Mouse (Mus musculus): Measurements from ENCODE around the gene Pkd1. TPM values are rescaled to one million over a fixed set of nuclear protein-coding genes. Genes with fewer than 3 reads are reported as not detected.

Pkd1 gene
- total RNA-seq, 2 experiments from 2014 or later, result 89.1 to 97.5 TPM

DNA sequence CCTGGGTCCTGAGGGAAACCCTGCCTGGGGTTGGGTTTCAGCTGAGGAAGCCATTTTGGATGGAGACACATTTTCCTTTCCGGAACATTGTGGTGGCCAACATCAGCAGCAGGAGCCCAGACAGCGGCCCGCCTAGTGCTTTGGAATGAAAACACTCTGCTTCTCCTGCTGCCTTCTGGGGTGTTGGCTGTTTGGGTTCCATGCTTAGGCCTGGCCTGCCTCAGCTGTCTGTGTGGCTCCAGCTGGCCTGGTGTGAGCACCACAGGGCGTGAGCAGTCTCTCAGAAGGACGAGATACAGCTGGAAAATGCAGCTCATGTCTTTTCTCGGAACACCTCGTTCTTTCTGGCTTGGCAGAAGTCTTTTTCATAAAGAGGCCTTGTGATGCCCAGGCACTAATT, 7.5 kb downstream of the Pkd1 start:
- H3K4me3 ChIP-seq, result no peak overlapping the region
- intact Hi-C loops (cut with DNase I), result no loop called here
- DNase-seq (ENCODE audit: extremely low spot score in 1 of 2, low spot score in 2 of 2), result no peak
- no peak for TF ChIP-seq CTCF (IDR thresholded peaks at IDR 0.05)
- no peak overlapping the region for H3K27ac ChIP-seq

DNA sequence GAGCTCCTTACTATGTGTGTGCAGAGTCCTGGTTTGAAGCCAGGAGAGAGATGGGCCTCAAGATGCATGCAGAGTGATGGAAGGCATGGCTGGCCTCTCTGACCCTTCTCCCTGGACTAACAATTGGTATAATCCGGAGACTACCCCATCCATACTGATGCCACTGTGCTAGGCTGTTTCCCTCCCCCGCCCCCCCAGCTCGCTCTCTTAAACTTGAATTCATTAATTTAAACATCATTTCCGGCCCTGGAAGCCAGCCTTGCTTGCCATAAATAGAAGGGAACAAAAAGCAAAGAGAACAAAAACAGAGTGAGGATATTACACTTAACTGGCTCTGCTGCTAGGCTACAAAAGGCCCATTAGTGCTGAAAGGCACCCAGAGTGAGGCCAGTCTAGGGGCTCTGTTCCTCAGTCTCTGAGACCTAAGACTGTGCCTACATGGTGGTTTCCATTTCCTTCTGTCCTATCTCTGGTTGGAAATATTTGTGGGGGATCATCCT, 9.0 kb downstream of the Pkd1 start:
- TF ChIP-seq CTCF (IDR thresholded peaks at IDR 0.05), result no peak
- Histone ChIP-seq H3K27ac (peak overlapping the region; percentile 74), H3K4me3 (no peak overlapping the region)
- intact Hi-C loops (cut with DNase I), result no loop called here
- no peak for DNase-seq (ENCODE audit: extremely low spot score in 1 of 2, low spot score in 2 of 2)

DNA sequence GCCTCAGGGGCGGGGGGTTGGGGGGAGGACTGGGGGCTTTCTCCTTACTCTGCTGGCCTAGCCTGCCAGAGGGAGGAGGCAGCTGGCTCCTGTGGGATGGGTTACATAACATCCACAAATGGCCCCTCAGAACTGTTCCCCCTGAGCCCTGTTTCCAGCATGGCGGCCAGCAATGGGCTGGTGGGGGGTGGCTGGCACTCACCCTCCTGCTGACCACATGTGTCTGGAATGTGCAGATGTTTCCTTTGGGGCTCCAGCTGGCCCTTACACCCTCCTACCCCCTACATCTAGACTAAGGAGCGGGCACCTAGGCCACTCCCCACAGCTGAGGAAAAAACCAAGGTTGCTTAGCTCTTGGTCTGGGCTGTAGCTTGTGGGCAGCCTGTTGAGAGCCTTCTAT, 9.5 kb downstream of the Pkd1 start:
- DNase-seq (ENCODE audit: extremely low spot score in 1 of 2, low spot score in 2 of 2), result no peak
- intact Hi-C loops (cut with DNase I), result no loop called here
- no peak for TF ChIP-seq CTCF (IDR thresholded peaks at IDR 0.05)
- Histone ChIP-seq H3K27ac (peak overlapping the region; percentile 74), H3K4me3 (no peak overlapping the region)

- H3K27ac ChIP-seq, result no peak overlapping the region
- no peak for TF ChIP-seq CTCF (IDR thresholded peaks at IDR 0.05)
- intact Hi-C loops (cut with DNase I), result no loop called here
Measured at GRCm38 (mm10) chr17:24560301-24561028, 10.8 kb downstream of the Pkd1 start.

GRCm38 (mm10) chr17:24561592-24561991, 12.0 kb downstream of the Pkd1 start:
- TF ChIP-seq CTCF (IDR thresholded peaks at IDR 0.05), result no peak
- Histone ChIP-seq H3K27ac (no peak overlapping the region), H3K4me3 (no peak overlapping the region)
- no peak for DNase-seq (ENCODE audit: extremely low spot score in 1 of 2, low spot score in 2 of 2)
- intact Hi-C loops (cut with DNase I), result no loop called here

More at GRCm38 (mm10) chr17:24560301-24561028, 10.8 kb downstream of the Pkd1 start:
- no peak for DNase-seq (ENCODE audit: extremely low spot score in 1 of 2, low spot score in 2 of 2)
- H3K4me3 ChIP-seq, result no peak overlapping the region

GRCm38 (mm10) chr17:24563638-24564037, 14.0 kb downstream of the Pkd1 start:
- DNase-seq (ENCODE audit: extremely low spot score in 1 of 2, low spot score in 2 of 2), result no peak
- Histone ChIP-seq H3K27ac (no peak overlapping the region), H3K4me3 (no peak overlapping the region)
- intact Hi-C loops (cut with DNase I), result no loop called here
- TF ChIP-seq CTCF (IDR thresholded peaks at IDR 0.05), result no peak

DNA sequence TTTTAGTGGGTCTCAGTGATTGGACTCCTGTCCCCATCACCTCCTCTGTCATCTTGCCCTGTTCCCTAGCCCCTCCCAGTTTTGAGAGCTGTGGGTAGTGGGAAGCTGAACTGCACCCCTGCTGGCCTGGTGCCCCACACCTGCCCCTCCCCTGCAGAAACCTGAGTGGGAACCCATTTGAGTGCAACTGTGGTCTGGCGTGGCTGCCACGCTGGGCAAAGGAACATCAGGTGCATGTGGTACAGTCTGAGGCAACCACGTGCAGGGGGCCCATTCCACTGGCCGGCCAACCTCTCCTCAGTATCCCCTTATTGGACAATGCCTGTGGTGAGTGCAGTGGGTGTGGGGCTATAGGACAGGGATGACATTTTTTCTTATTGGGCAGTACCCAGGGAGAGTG, 14.8 kb downstream of the Pkd1 start:
- intact Hi-C loops (cut with DNase I), result no loop called here
- Histone ChIP-seq H3K4me3 (no peak overlapping the region), H3K27ac (no peak overlapping the region)
- TF ChIP-seq CTCF (IDR thresholded peaks at IDR 0.05), result no peak
- DNase-seq (ENCODE audit: extremely low spot score in 1 of 2, low spot score in 2 of 2), result no peak

DNA sequence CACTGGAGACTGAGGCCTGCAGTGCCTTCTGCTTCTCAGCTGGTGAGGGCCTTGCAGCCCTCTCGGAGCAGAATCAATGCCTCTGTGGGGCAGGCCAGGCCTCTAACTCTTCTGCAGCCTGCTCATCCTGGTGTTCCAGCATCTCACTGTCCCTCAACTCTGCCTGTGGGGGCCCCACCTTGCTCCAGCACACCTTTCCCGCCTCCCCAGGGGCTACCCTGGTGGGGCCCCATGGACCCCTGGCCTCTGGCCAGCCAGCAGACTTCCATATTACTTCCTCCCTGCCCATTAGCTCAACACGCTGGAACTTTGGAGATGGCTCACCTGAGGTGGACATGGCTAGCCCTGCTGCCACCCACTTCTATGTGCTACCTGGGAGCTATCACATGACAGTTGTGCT, 15.5 kb downstream of the Pkd1 start:
- H3K4me3 ChIP-seq, result no peak overlapping the region
- intact Hi-C loops (cut with DNase I), result no loop called here
- no peak overlapping the region for H3K27ac ChIP-seq
- no peak for DNase-seq (ENCODE audit: extremely low spot score in 1 of 2, low spot score in 2 of 2)
- TF ChIP-seq CTCF (IDR thresholded peaks at IDR 0.05), result no peak

DNA sequence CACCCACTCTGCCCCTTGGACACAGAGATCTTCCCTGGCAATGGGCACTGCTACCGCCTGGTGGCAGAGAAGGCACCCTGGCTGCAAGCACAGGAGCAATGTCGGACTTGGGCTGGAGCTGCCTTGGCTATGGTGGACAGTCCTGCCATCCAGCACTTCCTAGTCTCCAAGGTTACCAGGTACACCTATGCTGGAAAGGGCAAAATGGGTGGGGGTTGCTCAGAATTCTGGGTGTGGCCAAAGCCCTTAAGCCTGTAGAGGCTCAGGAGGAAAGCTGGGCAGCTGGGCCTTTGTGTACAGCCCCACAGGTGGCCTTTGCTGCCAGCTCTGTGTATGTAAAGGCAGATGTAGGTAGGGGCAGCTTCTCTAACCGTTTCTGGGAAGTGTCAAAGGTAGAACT, 16.2 kb downstream of the Pkd1 start:
- DNase-seq (ENCODE audit: extremely low spot score in 1 of 2, low spot score in 2 of 2), result no peak
- intact Hi-C loops (cut with DNase I), result no loop called here
- no peak overlapping the region for H3K27ac ChIP-seq

GRCm38 (mm10) chr17:24567034-24567779, 17.6 kb downstream of the Pkd1 start:
- TF ChIP-seq CTCF (IDR thresholded peaks at IDR 0.05), result no peak
- Histone ChIP-seq H3K27ac (no peak overlapping the region; the same call in 1 of the 2 replicates), H3K4me3 (no peak overlapping the region)
- intact Hi-C loops (cut with DNase I), result no loop called here
- no peak for DNase-seq (ENCODE audit: extremely low spot score in 1 of 2, low spot score in 2 of 2)

More for the DNA sequence above, 16.2 kb downstream of the Pkd1 start:
- TF ChIP-seq CTCF (IDR thresholded peaks at IDR 0.05), result no peak
- no peak overlapping the region for H3K4me3 ChIP-seq

GRCm38 (mm10) chr17:24569837-24570236, 20.2 kb downstream of the Pkd1 start:
- DNase-seq (ENCODE audit: extremely low spot score in 1 of 2, low spot score in 2 of 2), result no peak
- intact Hi-C loops (cut with DNase I), result no loop called here
- H3K27ac ChIP-seq, result no peak overlapping the region

GRCm38 (mm10) chr17:24572651-24573245, 23.1 kb downstream of the Pkd1 start:
- H3K4me3 ChIP-seq, result no peak overlapping the region
- no peak for DNase-seq (ENCODE audit: extremely low spot score in 1 of 2, low spot score in 2 of 2)
- no peak overlapping the region for H3K27ac ChIP-seq
- intact Hi-C loops (cut with DNase I), result no loop called here
- TF ChIP-seq CTCF (IDR thresholded peaks at IDR 0.05), result no peak

More at GRCm38 (mm10) chr17:24569837-24570236, 20.2 kb downstream of the Pkd1 start:
- no peak overlapping the region for H3K4me3 ChIP-seq
- no peak for TF ChIP-seq CTCF (IDR thresholded peaks at IDR 0.05)
